Mouse (Mus musculus) kidney, embryonic 14.5 days (tissue): ENCODE measurements around the gene Fktn. TPM values are rescaled to one million over a fixed set of nuclear protein-coding genes. Genes with fewer than 3 reads are reported as not detected.

Source experiments
- ATAC-seq: fragments of 200-750 bp; cut with Nextera tagmentation; 2 replicates; pipeline ENCODE4 v1.8.0; 2017; ENCODE audit warnings: moderate number of reproducible peaks, mild to moderate bottlenecking, moderate TSS enrichment, moderate library complexity; ENCODE audit not compliant: low FRiP score, low TSS enrichment
- H3K27ac ChIP-seq: fragments of 300-500 bp; sonication (generic); 2 replicates; pipeline ENCODE4 v1.5.1; 2014; ENCODE audit warnings: low read depth, mild to moderate bottlenecking, low read length, moderate library complexity, mixed read lengths
- H3K27me3 ChIP-seq: fragments of 300-500 bp; sonication (generic); 2 replicates; pipeline ENCODE4 v1.6.1; 2014; ENCODE audit warnings: mild to moderate bottlenecking, low read length; ENCODE audit not compliant: control insufficient read depth, insufficient read depth
- H3K36me3 ChIP-seq: fragments of 300-500 bp; sonication (generic); 2 replicates; pipeline ENCODE4 v1.6.1; 2014; ENCODE audit warnings: low read length, mixed read lengths; ENCODE audit not compliant: control insufficient read depth, insufficient read depth
- H3K4me1 ChIP-seq: fragments of 300-500 bp; sonication (generic); 2 replicates; pipeline ENCODE4 v1.6.1; 2014; ENCODE audit warnings: low read length, mixed read lengths; ENCODE audit not compliant: control insufficient read depth, insufficient read depth
- H3K4me2 ChIP-seq: fragments of 300-500 bp; sonication (generic); replicated peaks from 2 replicates; pipeline ENCODE4 v1.6.1; 2014; ENCODE audit warnings: low read depth, mild to moderate bottlenecking, low read length
- H3K4me3 ChIP-seq: fragments of 300-500 bp; sonication (generic); 2 replicates; pipeline ENCODE4 v1.5.1; 2014; ENCODE audit warnings: mild to moderate bottlenecking, low read length
- H3K9ac ChIP-seq: fragments of 300-500 bp; sonication (generic); 2 replicates; pipeline ENCODE4 v1.6.1; 2014; ENCODE audit warnings: low read depth, mild to moderate bottlenecking, low read length, moderate library complexity
- H3K9me3 ChIP-seq: fragments of 300-500 bp; sonication (generic); 2 replicates; pipeline ENCODE4 v1.6.1; 2016; ENCODE audit warnings: low read length; ENCODE audit not compliant: control insufficient read depth
- WGBS: fragments of 180-500 bp; shearing (Covaris S2); extraction: QIAGEN DNeasy Blood & Tissue Kit; methylation state at CpG from one replicate; pipeline ENCODE4 v1.1.7; 2014; 5-methylcytosine and 5-hydroxymethylcytosine counted together
- polyA plus RNA-seq: library from polyadenylated mRNA; unstranded; fragments of >200 nt; fragmentation: Nextera tagmentation; extraction: Ambion mirVana; gene quantifications from 2 replicates; pipeline ENCODE4 v1.2.1, GENCODE M21; 2014

Gene Fktn
- polyA plus RNA-seq, 1 experiment from 2014 or later = 20.8 TPM

GRCm38 (mm10) chr4:53758764-53759163, 45.0 kb downstream of the Fktn start:
- Histone ChIP-seq H3K9me3 (no peaks in the 10 kb centered on the region), H3K4me1 (no peaks in the 10 kb centered on the region), H3K36me3 (peaks cover 25% of the 10 kb centered on the region; the same call in 1 of the 2 replicates), H3K27ac (no peak overlapping the region), H3K27me3 (no peaks in the 10 kb centered on the region), H3K4me3 (no peak overlapping the region), H3K4me2 (no peak overlapping the region), H3K9ac (no peak overlapping the region)
- 96% methylated on average over 4 of the region's 4 CpGs for WGBS
- no peak for ATAC-seq

- no peaks in the 10 kb centered on the region for H3K27me3 ChIP-seq
- H3K4me1 ChIP-seq = no peaks in the 10 kb centered on the region
- 96% methylated on average over 3 of the region's 3 CpGs for WGBS
- peaks cover 27% of the 10 kb centered on the region; the same call in 1 of the 2 replicates for H3K36me3 ChIP-seq
- no peak overlapping the region for H3K9ac ChIP-seq
- H3K27ac ChIP-seq = no peak overlapping the region
- H3K9me3 ChIP-seq = no peaks in the 10 kb centered on the region
- ATAC-seq = no peak
- H3K4me3 ChIP-seq = no peak overlapping the region
- H3K4me2 ChIP-seq = no peak overlapping the region
Measured at GRCm38 (mm10) chr4:53759678-53760077, 45.9 kb downstream of the Fktn start.

- Histone ChIP-seq H3K4me3 (no peak overlapping the region), H3K9me3 (no peaks in the 10 kb centered on the region), H3K27me3 (no peaks in the 10 kb centered on the region), H3K9ac (no peak overlapping the region), H3K27ac (no peak overlapping the region), H3K36me3 (peaks cover 24% of the 10 kb centered on the region; the same call in 1 of the 2 replicates), H3K4me1 (no peaks in the 10 kb centered on the region), H3K4me2 (no peak overlapping the region)
- 67% methylated on average over 3 of the region's 3 CpGs for WGBS
- ATAC-seq = no peak
Measured at GRCm38 (mm10) chr4:53762501-53762900, 48.7 kb downstream of the Fktn start.

- no peak overlapping the region for H3K4me3 ChIP-seq
Measured at GRCm38 (mm10) chr4:53770958-53771735, 57.3 kb downstream of the Fktn start.

GRCm38 (mm10) chr4:53772004-53772403, 58.2 kb downstream of the Fktn start:
- ATAC-seq = no peak
- no peak overlapping the region for H3K9ac ChIP-seq
- H3K4me1 ChIP-seq = no peaks in the 10 kb centered on the region
- no peak overlapping the region for H3K4me2 ChIP-seq
- H3K4me3 ChIP-seq = no peak overlapping the region
- WGBS = 72% methylated on average over 5 of the region's 5 CpGs
- no peaks in the 10 kb centered on the region for H3K9me3 ChIP-seq
- H3K36me3 ChIP-seq = no peaks in the 10 kb centered on the region
- no peak overlapping the region for H3K27ac ChIP-seq
- peaks cover 3% of the 10 kb centered on the region; the same call in 1 of the 2 replicates for H3K27me3 ChIP-seq

More at GRCm38 (mm10) chr4:53770958-53771735, 57.3 kb downstream of the Fktn start:
- Histone ChIP-seq H3K36me3 (no peaks in the 10 kb centered on the region), H3K9me3 (no peaks in the 10 kb centered on the region), H3K4me1 (no peaks in the 10 kb centered on the region), H3K27ac (no peak overlapping the region), H3K9ac (no peak overlapping the region), H3K4me2 (no peak overlapping the region), H3K27me3 (no peaks in the 10 kb centered on the region)
- no peak for ATAC-seq
- 37% methylated on average over 6 of the region's 6 CpGs for WGBS

- Histone ChIP-seq H3K4me3 (no peak overlapping the region), H3K36me3 (no peaks in the 10 kb centered on the region), H3K4me1 (no peaks in the 10 kb centered on the region), H3K27ac (no peak overlapping the region), H3K27me3 (peaks cover 7% of the 10 kb centered on the region), H3K9me3 (no peaks in the 10 kb centered on the region), H3K4me2 (no peak overlapping the region), H3K9ac (no peak overlapping the region)
- no peak for ATAC-seq
- WGBS = 63% methylated on average over 6 of the region's 6 CpGs
Measured at GRCm38 (mm10) chr4:53773911-53774310, 60.1 kb downstream of the Fktn start.

GRCm38 (mm10) chr4:53781396-53781795, 67.6 kb downstream of the Fktn start:
- Histone ChIP-seq H3K4me3 (no peak overlapping the region), H3K27ac (no peak overlapping the region), H3K4me1 (no peaks in the 10 kb centered on the region), H3K4me2 (no peak overlapping the region), H3K36me3 (no peaks in the 10 kb centered on the region), H3K9ac (no peak overlapping the region), H3K27me3 (peaks cover 10% of the 10 kb centered on the region), H3K9me3 (no peaks in the 10 kb centered on the region)
- 72% methylated on average over 4 of the region's 4 CpGs for WGBS
- no peak for ATAC-seq

GRCm38 (mm10) chr4:53782216-53783070, 68.6 kb downstream of the Fktn start:
- Histone ChIP-seq H3K4me2 (no peak overlapping the region), H3K9me3 (no peaks in the 10 kb centered on the region), H3K4me1 (no peaks in the 10 kb centered on the region), H3K36me3 (no peaks in the 10 kb centered on the region), H3K27ac (no peak overlapping the region), H3K4me3 (no peak overlapping the region), H3K9ac (no peak overlapping the region), H3K27me3 (0 out of 2 replicates have a peak, but pooled peaks cover 3% of the 10 kb centered on the region)
- WGBS = 34% methylated on average over 14 of the region's 14 CpGs
- ATAC-seq = no peak
